Mouse (Mus musculus) cortical plate, adult 2 months (tissue): ENCODE data around the gene Itga6.
"Not testable (repeated sequence)": the region's sequence is repeated elsewhere in the genome, so short reads cannot be mapped to it uniquely, and the experiment has no call there.

Source experiments
- CTCF ChIP-seq: fragments of 200-500 bp; IDR thresholded peaks from 2 replicates; pipeline ENCODE4 v1.5.1; 2011; ENCODE audit warnings: mild to moderate bottlenecking, control low read depth, low read length; ENCODE audit not compliant: insufficient read depth; ENCODE audit errors: extremely low read depth
- POLR2A ChIP-seq: fragments of 200-500 bp; IDR thresholded peaks from 2 replicates; pipeline ENCODE4 v1.6.1; 2011; ENCODE audit warnings: mild to moderate bottlenecking, low read length, control low read depth; ENCODE audit not compliant: insufficient read depth; ENCODE audit errors: extremely low read depth

GRCm38 (mm10) chr2:71852161-71852560 is 106.7 kb downstream of the Itga6 start:
- TF ChIP-seq CTCF = peak; percentile 35; the same call in 1 of the 2 replicates
- TF ChIP-seq POLR2A = not testable (repeated sequence)
